Mouse (Mus musculus) liver, postnatal 0 days (tissue): ENCODE data around the gene Rnpc3. TPM values are rescaled to one million over a fixed set of nuclear protein-coding genes. Genes with fewer than 3 reads are reported as not detected.
"Not testable (repeated sequence)": the region's sequence is repeated elsewhere in the genome, so short reads cannot be mapped to it uniquely, and the experiment has no call there.

Experiments
- ATAC-seq: fragments of 200-750 bp; cut with Nextera tagmentation; 2 replicates; pipeline ENCODE4 v1.8.0; 2017; ENCODE audit warnings: mild to moderate bottlenecking, moderate library complexity
- DNase-seq: peaks from one replicate; pipeline ENCODE4 v3.0.0-alpha.2; 2016
- H3K27ac ChIP-seq: fragments of 300-500 bp; sonication (generic); 2 replicates; pipeline ENCODE4 v1.5.1; 2014; ENCODE audit warnings: antibody characterized with exemption, moderate library complexity, mild to moderate bottlenecking, low read depth
- H3K27me3 ChIP-seq: fragments of 300-500 bp; sonication (generic); 2 replicates; pipeline ENCODE4 v1.6.1; 2014; ENCODE audit warnings: low read length, control low read depth, mixed read lengths; ENCODE audit not compliant: insufficient read depth
- H3K36me3 ChIP-seq: fragments of 300-500 bp; sonication (generic); replicated peaks from 2 replicates; pipeline ENCODE4 v1.6.1; 2014; ENCODE audit warnings: mild to moderate bottlenecking, control low read depth, low read length, moderate library complexity, mixed read lengths; ENCODE audit not compliant: insufficient read depth
- H3K4me1 ChIP-seq: fragments of 300-500 bp; sonication (generic); 2 replicates; pipeline ENCODE4 v1.6.1; 2014; ENCODE audit warnings: antibody characterized with exemption, mild to moderate bottlenecking, control low read depth; ENCODE audit not compliant: insufficient read depth
- H3K4me2 ChIP-seq: fragments of 300-500 bp; sonication (generic); 2 replicates; pipeline ENCODE4 v1.6.1; 2014; ENCODE audit warnings: low read depth, mild to moderate bottlenecking, low read length, moderate library complexity, mixed read lengths
- H3K4me3 ChIP-seq: fragments of 300-500 bp; sonication (generic); 2 replicates; pipeline ENCODE4 v1.5.1; 2014; ENCODE audit warnings: low read depth, low read length
- H3K9ac ChIP-seq: fragments of 300-500 bp; sonication (generic); replicated peaks from 2 replicates; pipeline ENCODE4 v1.6.1; 2014; ENCODE audit warnings: mild to moderate bottlenecking, moderate library complexity
- H3K9me3 ChIP-seq: fragments of 300-500 bp; sonication (generic); 2 replicates; pipeline ENCODE4 v1.6.1; 2016; ENCODE audit warnings: mild to moderate bottlenecking, control low read depth, low read length, mixed read lengths
- CTCF ChIP-seq: sonication (generic); IDR thresholded peaks from 2 replicates; pipeline ENCODE4 v1.5.1; 2016; ENCODE audit warnings: antibody characterized with exemption, low read depth
- EP300 ChIP-seq: IDR thresholded peaks from 2 replicates; pipeline ENCODE4 v1.6.1; 2016; ENCODE audit warnings: antibody characterized with exemption, low read depth, mild to moderate bottlenecking
- WGBS: fragments of 180-500 bp; shearing (Covaris S2); extraction: QIAGEN DNeasy Blood & Tissue Kit; methylation state at CpG from one replicate; pipeline ENCODE4 v1.1.7; 2014; ENCODE audit not compliant: insufficient replicate concordance; 5-methylcytosine and 5-hydroxymethylcytosine counted together
- polyA plus RNA-seq: library from polyadenylated mRNA; unstranded; fragments of >200 nt; fragmentation: Nextera tagmentation; extraction: Ambion mirVana; gene quantifications from 2 replicates; pipeline ENCODE4 v1.2.1, GENCODE M21; 2015

The Rnpc3 gene
- polyA plus RNA-seq = 15.7 and 16.9 TPM in 2 replicates

DNA sequence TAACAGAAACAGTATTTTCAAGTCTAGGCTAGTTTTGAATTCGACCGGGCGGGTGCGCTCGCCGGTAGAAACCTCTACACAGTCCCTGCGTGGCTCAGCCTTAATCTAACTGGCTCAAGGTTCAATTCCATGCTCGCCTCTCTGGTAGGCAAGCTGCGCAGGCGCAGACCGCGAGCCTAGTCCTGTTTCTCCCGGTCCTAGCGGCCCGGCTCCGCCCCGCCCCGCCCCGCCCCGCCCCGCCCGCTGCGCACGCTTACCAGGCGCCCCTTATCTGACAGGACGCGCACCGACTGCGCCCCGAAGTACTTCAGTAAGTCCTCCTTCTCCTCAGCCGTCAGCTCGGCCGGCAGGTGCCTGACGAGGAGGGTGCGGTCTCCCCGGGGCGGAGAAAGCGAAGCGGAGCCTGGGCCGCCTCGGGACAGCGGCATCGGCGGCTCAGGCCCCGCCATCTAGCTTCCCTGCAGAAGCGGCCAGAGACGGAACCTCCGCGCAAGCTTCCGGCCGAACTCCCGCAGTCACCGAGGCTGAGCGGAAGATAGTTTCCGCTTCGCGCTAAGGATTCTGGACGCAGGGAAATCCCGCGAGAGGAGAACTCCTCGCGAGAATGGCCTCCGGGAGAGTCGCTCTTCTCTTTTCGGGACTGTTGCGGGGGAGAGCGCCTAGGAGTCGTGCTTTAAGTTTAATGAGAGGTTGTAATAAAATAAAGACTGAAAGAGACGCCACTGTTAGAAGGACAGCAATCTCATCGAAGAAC, at the start of gene Rnpc3:
Gene Rnpc3 (minus strand): TSS at position 544 of the 754 bp plus-strand sequence.
- peak within 1 kb of the TSS; percentile 80 for H3K4me3 ChIP-seq
- H3K27me3 ChIP-seq = no peaks in the 10 kb centered on the region
- ATAC-seq = peak; percentile 96
- DNase-seq = peak; percentile 97
- peaks cover 18% of the 10 kb centered on the region for H3K36me3 ChIP-seq
- under 1% methylated on average over 70 of the region's 70 CpGs for WGBS
- TF ChIP-seq EP300 (peak; percentile 88), CTCF (peak; percentile 22; the same call in 1 of the 2 replicates)
- H3K4me2 ChIP-seq = peak within 1 kb of the TSS; percentile 84
- H3K27ac ChIP-seq = peak within 1 kb of the TSS; percentile 99
- H3K9ac ChIP-seq = peak within 1 kb of the TSS; percentile 78
- H3K4me1 ChIP-seq = peaks cover 14% of the 10 kb centered on the region
- no peaks in the 10 kb centered on the region for H3K9me3 ChIP-seq

DNA sequence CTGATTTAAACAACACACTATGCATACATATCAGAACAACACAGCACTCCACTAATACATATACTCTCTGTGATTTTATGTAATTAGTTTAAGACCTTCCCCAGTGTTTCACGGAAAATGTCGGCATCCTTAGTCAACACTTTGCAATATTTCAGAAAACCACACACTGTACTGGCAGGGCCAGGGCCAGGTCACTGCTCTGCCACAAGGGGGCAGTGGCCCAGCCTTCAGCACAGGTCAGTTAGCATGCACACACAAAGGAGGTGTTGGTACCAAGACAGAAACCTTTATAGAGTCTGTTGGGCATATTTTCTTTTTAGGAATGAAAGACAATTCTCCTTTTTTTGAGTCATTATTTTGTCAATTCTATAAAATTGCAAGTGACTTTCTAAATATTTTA, 27.0 kb upstream of the Rnpc3 start:
- TF ChIP-seq CTCF (peak; percentile 74), EP300 (no peak)
- Histone ChIP-seq H3K4me2 (no peak overlapping the region), H3K9me3 (no peaks in the 10 kb centered on the region), H3K4me1 (no peaks in the 10 kb centered on the region), H3K36me3 (no peaks in the 10 kb centered on the region), H3K9ac (no peak overlapping the region), H3K27ac (no peak overlapping the region), H3K27me3 (no peaks in the 10 kb centered on the region), H3K4me3 (no peak overlapping the region)
- ATAC-seq (no peak), DNase-seq (peak; percentile 27)
- 46% methylated on average over 2 of the region's 2 CpGs for WGBS

DNA sequence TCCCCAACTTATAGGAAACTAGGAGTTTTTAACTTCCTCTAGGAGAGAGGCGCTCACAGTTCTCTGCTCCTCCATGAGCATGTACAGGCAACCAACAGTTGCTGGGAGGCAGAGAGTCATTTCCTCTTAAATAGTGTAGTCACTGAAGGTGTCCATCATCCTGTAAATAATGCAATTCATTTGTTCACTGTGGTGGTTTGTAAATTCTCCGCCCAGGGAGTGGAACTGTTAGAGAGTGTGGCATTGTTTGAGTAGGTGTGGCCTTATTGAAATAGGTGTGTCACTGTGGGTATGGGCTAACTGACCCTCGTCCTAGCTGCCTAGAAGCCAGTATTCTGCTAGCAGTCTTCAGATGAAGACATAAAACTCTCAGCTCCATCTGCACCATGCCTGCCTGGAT, 24.4 kb upstream of the Rnpc3 start:
- Histone ChIP-seq H3K27me3 (no peaks in the 10 kb centered on the region), H3K4me2 (no peak overlapping the region), H3K36me3 (no peaks in the 10 kb centered on the region), H3K4me3 (no peak overlapping the region), H3K27ac (no peak overlapping the region), H3K4me1 (no peaks in the 10 kb centered on the region), H3K9ac (no peak overlapping the region), H3K9me3 (no peaks in the 10 kb centered on the region)
- ATAC-seq (no peak), DNase-seq (no peak)
- 67% methylated on average over 3 of the region's 3 CpGs for WGBS
- no peak for TF ChIP-seq CTCF
- no peak for TF ChIP-seq EP300

DNA sequence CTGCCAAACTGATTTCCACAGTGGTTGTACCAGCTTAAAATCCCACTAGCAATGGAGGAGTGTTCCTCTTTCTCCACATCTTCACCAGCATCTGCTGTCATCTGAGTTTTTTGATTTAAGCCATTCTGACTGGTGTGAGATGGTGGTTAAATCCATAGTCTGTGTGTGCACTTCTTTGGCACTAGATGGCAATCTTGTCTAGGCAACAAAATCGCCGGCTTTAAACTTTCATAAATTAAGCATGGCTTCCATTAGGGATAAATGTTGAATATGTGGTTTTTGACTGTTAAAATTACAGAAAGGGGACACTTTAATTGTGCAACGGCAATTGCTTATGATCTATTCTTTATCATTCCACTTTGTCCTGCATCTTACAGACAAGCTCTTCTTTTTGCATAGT, 21.4 kb upstream of the Rnpc3 start:
- not testable (repeated sequence) for H3K4me2 ChIP-seq, ATAC-seq, H3K9me3 ChIP-seq, H3K4me3 ChIP-seq, H3K9ac ChIP-seq, H3K4me1 ChIP-seq, H3K36me3 ChIP-seq, H3K27me3 ChIP-seq, DNase-seq, H3K27ac ChIP-seq
- 41% methylated on average over 3 of the region's 3 CpGs for WGBS
- peak; percentile 44 for TF ChIP-seq CTCF

DNA sequence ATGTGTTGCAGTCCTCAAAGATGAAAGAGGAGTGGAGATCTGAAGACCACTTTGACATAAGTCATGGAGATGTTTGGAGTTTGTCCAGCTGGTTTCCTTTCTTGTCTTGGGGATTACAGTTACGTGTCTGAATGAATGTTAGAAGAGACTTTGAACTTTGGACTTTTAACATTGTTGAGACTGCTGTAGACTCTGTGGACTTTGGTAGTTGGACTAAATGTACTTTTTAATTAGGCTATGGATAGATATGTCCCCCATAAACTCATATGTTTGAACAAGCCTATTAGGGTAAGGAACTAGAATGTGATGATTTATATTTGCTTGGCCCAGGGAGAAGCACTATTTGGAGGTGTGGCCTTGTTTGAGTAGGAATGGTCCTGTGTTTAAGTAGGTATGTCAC, 9.6 kb upstream of the Rnpc3 start:
- Histone ChIP-seq H3K4me1 (no peaks in the 10 kb centered on the region), H3K4me2 (no peak overlapping the region), H3K4me3 (no peak overlapping the region), H3K9ac (no peak overlapping the region), H3K36me3 (no peaks in the 10 kb centered on the region), H3K27me3 (no peaks in the 10 kb centered on the region), H3K27ac (no peak overlapping the region), H3K9me3 (no peaks in the 10 kb centered on the region)
- no peak for DNase-seq
- WGBS = 58% methylated on average over 1 of the region's 1 CpGs
- no peak for TF ChIP-seq CTCF
- no peak for TF ChIP-seq EP300
- no peak for ATAC-seq

DNA sequence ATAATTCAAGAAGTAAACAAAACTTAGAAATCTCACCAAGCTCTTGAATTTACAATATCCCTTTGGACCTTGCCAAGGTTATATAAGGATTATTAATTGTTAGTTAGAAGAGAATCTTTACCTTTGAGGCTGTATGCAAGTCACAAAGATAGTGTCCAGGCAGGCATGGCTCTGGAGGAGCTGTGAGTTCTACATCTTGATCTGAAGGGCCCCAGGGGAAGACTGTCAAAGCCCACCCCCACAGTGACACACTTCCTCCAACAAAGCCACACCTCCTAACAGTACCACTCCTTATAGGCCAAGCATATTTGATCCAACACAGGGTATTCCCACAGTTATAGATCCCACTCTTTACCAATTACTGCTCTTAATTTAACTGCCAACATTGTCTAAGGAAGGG, 4.3 kb upstream of the Rnpc3 start:
- H3K27ac ChIP-seq = no peak overlapping the region
- no peak overlapping the region for H3K9ac ChIP-seq
- no peaks in the 10 kb centered on the region for H3K27me3 ChIP-seq
- TF ChIP-seq EP300 (no peak), CTCF (no peak)
- H3K4me2 ChIP-seq = no peak overlapping the region
- H3K4me3 ChIP-seq = no peak overlapping the region
- H3K4me1 ChIP-seq = peaks cover 9% of the 10 kb centered on the region
- H3K9me3 ChIP-seq = no peaks in the 10 kb centered on the region
- H3K36me3 ChIP-seq = no peaks in the 10 kb centered on the region
- DNase-seq (no peak), ATAC-seq (no peak)

DNA sequence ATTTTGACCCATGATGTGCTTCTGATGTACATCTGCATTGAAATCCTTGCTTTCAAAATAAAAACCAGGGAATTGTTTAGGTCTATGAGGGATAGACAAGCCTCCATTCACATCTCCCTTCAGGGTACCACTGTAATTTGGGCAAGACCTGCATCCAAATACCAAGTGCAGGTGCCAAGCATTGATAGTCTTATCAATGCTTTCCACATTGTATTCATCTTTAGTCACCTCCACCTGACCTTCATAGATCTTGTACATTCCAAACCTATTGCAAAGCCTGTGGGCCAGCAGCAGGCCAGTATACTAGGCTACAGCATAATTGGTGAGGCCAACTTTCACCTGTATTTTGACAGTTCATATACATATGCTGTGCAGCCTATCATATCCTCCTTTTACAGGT, 1.7 kb upstream of the Rnpc3 start:
- H3K4me3 ChIP-seq = peak overlapping the region; percentile 80; the same call in 1 of the 2 replicates
- no peaks in the 10 kb centered on the region for H3K27me3 ChIP-seq
- peak overlapping the region; percentile 84 for H3K4me2 ChIP-seq
- H3K27ac ChIP-seq = no peak overlapping the region
- DNase-seq = no peak
- no peak for ATAC-seq
- peaks cover 10% of the 10 kb centered on the region for H3K36me3 ChIP-seq
- H3K9me3 ChIP-seq = no peaks in the 10 kb centered on the region
- no peak overlapping the region for H3K9ac ChIP-seq
- H3K4me1 ChIP-seq = peaks cover 14% of the 10 kb centered on the region
- TF ChIP-seq CTCF (no peak), EP300 (peak; percentile 82)
